Mouse (Mus musculus) CH12.LX (cell line): ENCODE results near the gene Sgip1. TPM values are rescaled to one million over a fixed set of nuclear protein-coding genes. Genes with fewer than 3 reads are reported as not detected.

Source experiments
- DNase-seq: peaks from one replicate; pipeline ENCODE4 v3.0.0-alpha.2; 2013; ENCODE audit errors: extremely low read depth
- H3K27ac ChIP-seq: 2 replicates; pipeline ENCODE4 v1.5.1; 2012; ENCODE audit warnings: low read depth, mild to moderate bottlenecking, control low read depth, moderate library complexity; ENCODE audit not compliant: insufficient read depth
- H3K27me3 ChIP-seq: replicated peaks from 2 replicates; pipeline ENCODE3; 2012; ENCODE audit warnings: inconsistent platforms
- H3K36me3 ChIP-seq, 2 experiments: replicated peaks in 1 of 2; 2 replicates each; pipeline versions ENCODE3 to v1.6.1; 2012; ENCODE audit warnings: inconsistent platforms in 1 of 2, low read length in 1 of 2, mild to moderate bottlenecking in 1 of 2, mixed read lengths in 1 of 2, moderate library complexity in 1 of 2; ENCODE audit not compliant: control insufficient read depth in 1 of 2, insufficient read depth in 1 of 2
- H3K4me1 ChIP-seq, 2 experiments: 2 replicates each; pipeline ENCODE4 v1.6.1; 2012; ENCODE audit warnings: inconsistent platforms in 1 of 2, moderate library complexity in 1 of 2; ENCODE audit not compliant: insufficient read depth in 2 of 2, control insufficient read depth in 1 of 2
- H3K4me2 ChIP-seq: 2 replicates; pipeline ENCODE4 v1.6.1; 2012; ENCODE audit warnings: low read depth, mild to moderate bottlenecking, control low read depth; ENCODE audit not compliant: poor library complexity, insufficient read depth, severe bottlenecking
- H3K4me3 ChIP-seq, 3 experiments: fragments of 150-350 bp in 1 of 3; sonication (generic) in 1 of 3; replicated peaks in 1 of 3; 2 replicates each; pipeline versions ENCODE3 to v1.5.1; 2011 to 2012; ENCODE audit warnings: low read depth in 2 of 3, low read length in 2 of 3, mild to moderate bottlenecking in 2 of 3, moderate library complexity in 2 of 3, control low read depth in 1 of 3, improper control_type of control experiment in 1 of 3, inconsistent platforms in 1 of 3, mixed read lengths in 1 of 3; ENCODE audit not compliant: poor library complexity in 1 of 3
- H3K79me2 ChIP-seq: replicated peaks from 2 replicates; pipeline ENCODE4 v1.6.1; 2012; ENCODE audit warnings: mild to moderate bottlenecking, moderate library complexity; ENCODE audit not compliant: control insufficient read depth, poor library complexity, insufficient read depth, severe bottlenecking; ENCODE audit errors: extremely low read depth
- H3K9ac ChIP-seq: 2 replicates; pipeline ENCODE4 v1.6.1; 2012; ENCODE audit warnings: low read depth, mild to moderate bottlenecking, control low read depth, moderate library complexity; ENCODE audit not compliant: insufficient read depth
- H3K9me3 ChIP-seq: replicated peaks from 2 replicates; pipeline ENCODE3; 2012; ENCODE audit warnings: low read length, inconsistent platforms, mixed read lengths
- BHLHE40 ChIP-seq: IDR thresholded peaks from 2 replicates; pipeline ENCODE4 v1.6.1; 2011; ENCODE audit warnings: mild to moderate bottlenecking, low read depth, low read length, improper control_type of control experiment
- E2F4 ChIP-seq: IDR thresholded peaks from 2 replicates; pipeline ENCODE4 v1.6.1; 2011; ENCODE audit warnings: low read depth, low read length, improper control_type of control experiment; ENCODE audit not compliant: insufficient replicate concordance
- ETS1 ChIP-seq: conservative IDR thresholded peaks from 2 replicates; pipeline ENCODE4 v1.6.1; 2012; ENCODE audit warnings: low read depth, mild to moderate bottlenecking, inconsistent platforms, low read length, improper control_type of control experiment, moderate library complexity
- GABPA ChIP-seq: IDR thresholded peaks from 2 replicates; pipeline ENCODE4 v1.6.1; 2012; ENCODE audit warnings: low read depth, low read length, improper control_type of control experiment, inconsistent platforms; ENCODE audit not compliant: insufficient replicate concordance
- IRF4 ChIP-seq: IDR thresholded peaks from 2 replicates; pipeline ENCODE4 v1.6.1; 2014; ENCODE audit warnings: low read depth, mild to moderate bottlenecking, inconsistent platforms, low read length, improper control_type of control experiment
- JUN ChIP-seq: IDR thresholded peaks from 2 replicates; pipeline ENCODE4 v1.6.1; 2011; ENCODE audit warnings: low read depth, mild to moderate bottlenecking, low read length, improper control_type of control experiment, moderate library complexity; ENCODE audit not compliant: insufficient read depth
- JUND ChIP-seq: conservative IDR thresholded peaks from 2 replicates; pipeline ENCODE4 v1.6.1; 2011; ENCODE audit warnings: low read depth, low read length, improper control_type of control experiment
- MAX ChIP-seq: IDR thresholded peaks from 2 replicates; pipeline ENCODE4 v1.6.1; 2011; ENCODE audit warnings: low read length, improper control_type of control experiment
- MAZ ChIP-seq: IDR thresholded peaks from 2 replicates; pipeline ENCODE4 v1.6.1; 2012; ENCODE audit warnings: low read depth, mild to moderate bottlenecking, inconsistent platforms, low read length, improper control_type of control experiment, moderate library complexity
- MEF2A ChIP-seq: IDR thresholded peaks from 2 replicates; pipeline ENCODE4 v1.6.1; 2014; ENCODE audit warnings: low read depth, mild to moderate bottlenecking, inconsistent platforms, low read length, improper control_type of control experiment, borderline replicate concordance
- MYC ChIP-seq: IDR thresholded peaks from 2 replicates; pipeline ENCODE4 v1.6.1; 2011; ENCODE audit warnings: low read depth, mild to moderate bottlenecking, improper control_type of control experiment, low read length
- NRF1 ChIP-seq: IDR thresholded peaks from 2 replicates; pipeline ENCODE4 v1.6.1; 2014; ENCODE audit warnings: low read depth, mild to moderate bottlenecking, inconsistent platforms, low read length, improper control_type of control experiment, moderate library complexity
- POLR2A ChIP-seq: IDR thresholded peaks from 2 replicates; pipeline ENCODE4 v1.6.1; 2011; ENCODE audit warnings: low read depth, mild to moderate bottlenecking, improper control_type of control experiment, low read length
- RAD21 ChIP-seq: IDR thresholded peaks from 2 replicates; pipeline ENCODE4 v1.6.1; 2011; ENCODE audit warnings: low read depth, mild to moderate bottlenecking, low read length, improper control_type of control experiment, moderate library complexity
- RCOR1 ChIP-seq: conservative IDR thresholded peaks from 2 replicates; pipeline ENCODE4 v1.6.1; 2012; ENCODE audit warnings: low read depth, mild to moderate bottlenecking, inconsistent platforms, low read length, improper control_type of control experiment
- TBP ChIP-seq: conservative IDR thresholded peaks from 2 replicates; pipeline ENCODE4 v1.6.1; 2011; ENCODE audit warnings: low read depth, low read length, improper control_type of control experiment
- TCF12 ChIP-seq: IDR thresholded peaks from 2 replicates; pipeline ENCODE4 v1.6.1; 2014; ENCODE audit warnings: low read depth, mild to moderate bottlenecking, inconsistent platforms, low read length, improper control_type of control experiment
- UBTF ChIP-seq: IDR thresholded peaks from 2 replicates; pipeline ENCODE4 v1.6.1; 2012; ENCODE audit warnings: low read depth, mild to moderate bottlenecking, inconsistent platforms, low read length, improper control_type of control experiment, moderate library complexity
- USF1 ChIP-seq: IDR thresholded peaks from 2 replicates; pipeline ENCODE4 v1.6.1; 2014; ENCODE audit warnings: low read depth, mild to moderate bottlenecking, inconsistent platforms, low read length, improper control_type of control experiment
- USF2 ChIP-seq: conservative IDR thresholded peaks from 2 replicates; pipeline ENCODE4 v1.6.1; 2011; ENCODE audit warnings: low read depth, low read length, improper control_type of control experiment
- ZKSCAN1 ChIP-seq: IDR thresholded peaks from 2 replicates; pipeline ENCODE4 v1.6.1; 2012; ENCODE audit warnings: low read depth, inconsistent platforms, low read length, improper control_type of control experiment, borderline replicate concordance
- ZMIZ1 ChIP-seq: IDR thresholded peaks from 2 replicates; pipeline ENCODE4 v1.6.1; 2012; ENCODE audit warnings: low read depth, mild to moderate bottlenecking, inconsistent platforms, low read length, improper control_type of control experiment
- ZNF384 ChIP-seq: IDR thresholded peaks from 2 replicates; pipeline ENCODE4 v1.6.1; 2012; ENCODE audit warnings: low read depth, low read length, improper control_type of control experiment, inconsistent platforms
- dilution Hi-C: fragments of 300-500 bp; cut with MboI; formaldehyde crosslinking; loops from 2 replicates; pipeline ENCODE4 v1.14.3; 2020; ENCODE audit warnings: low sequenced_read_pairs; ENCODE audit not compliant: extremely low pct_unique_long_range_greater_than_20kb, extremely low pct_ligation_motif_present
- in situ Hi-C: fragments of 300-500 bp; cut with MboI; formaldehyde crosslinking; loops from 3 replicates; pipeline ENCODE4 v1.14.3; 2019; ENCODE audit warnings: low sequenced_read_pairs, low pct_ligation_motif_present, low pct_unique_long_range_greater_than_20kb, mixed read lengths
- polyA plus RNA-seq: library from polyadenylated mRNA; unstranded; fragments of >175 nt; gene quantifications from 2 replicates; pipeline ENCODE4 v1.2.1, GENCODE M21; 2012; ENCODE audit warnings: low read depth; ENCODE audit not compliant: insufficient read length
- total RNA-seq, 2 experiments: library from RNA; depleted of rRNA; stranded (reverse); fragments of 300-350 nt in 1 of 2; fragments of >200 nt in 1 of 2; gene quantifications; 2 replicates each; pipeline ENCODE4 v1.2.3; 2012 to 2014

Gene Sgip1
- total and polyA plus RNA-seq, 3 experiments, result 0.07 to 0.39 (median 0.21) TPM

DNA sequence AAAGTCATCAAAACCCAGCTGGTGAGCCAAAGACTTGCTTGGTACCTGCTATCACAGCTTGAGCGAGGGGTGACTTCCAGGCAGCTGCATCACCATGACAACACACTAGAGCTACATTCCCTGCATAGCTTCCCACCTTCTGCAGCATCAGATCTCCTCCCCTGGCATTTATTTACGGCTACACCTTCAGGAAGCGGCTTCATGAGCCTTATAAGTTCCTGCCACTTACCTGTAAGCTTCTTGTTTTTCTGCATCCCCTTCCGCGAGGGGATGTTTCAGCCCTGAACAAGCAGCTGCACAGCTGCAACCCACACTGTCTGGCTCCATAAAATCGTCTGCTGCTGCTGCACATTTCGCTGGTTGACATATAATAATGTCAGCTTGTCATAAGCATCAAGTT lies 270.7 kb downstream of the Sgip1 start:
- H3K4me3 ChIP-seq, result no peak overlapping the region
- no peaks in the 10 kb centered on the region for H3K27me3 ChIP-seq
- TF ChIP-seq JUN (no peak), MAZ (no peak), NRF1 (no peak), MYC (no peak), MAX (no peak), JUND (no peak), USF1 (no peak), TBP (no peak), POLR2A (no peak), ETS1 (no peak), ZKSCAN1 (no peak), MEF2A (no peak), E2F4 (no peak), ZNF384 (no peak), GABPA (no peak), UBTF (no peak), ZMIZ1 (no peak), USF2 (no peak), RCOR1 (no peak)

DNA sequence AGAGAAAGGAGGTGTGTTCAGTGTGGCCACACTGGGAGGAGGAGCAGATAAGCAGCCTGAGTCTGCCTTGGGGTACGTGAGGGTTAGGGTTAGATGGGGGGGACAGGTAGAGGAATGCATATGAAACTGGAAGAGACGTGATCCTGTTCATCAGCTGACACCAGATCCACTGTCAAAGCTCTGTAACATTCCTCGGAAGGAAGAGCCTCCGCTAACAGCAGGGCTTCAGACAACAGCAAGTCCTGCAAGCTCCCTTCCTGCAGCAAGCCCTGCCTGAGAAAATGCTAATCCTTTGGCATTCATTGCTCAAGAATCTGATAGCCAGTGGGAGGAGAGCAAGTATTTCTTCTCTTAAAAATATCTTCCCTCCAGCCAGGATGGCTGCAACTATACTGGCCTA lies 272.4 kb downstream of the Sgip1 start:
- dilution Hi-C loops (no loop called here), in situ Hi-C loops (no loop called here)
- Histone ChIP-seq H3K27ac (no peak overlapping the region), H3K9me3 (no peaks in the 10 kb centered on the region), H3K9ac (no peak overlapping the region), H3K79me2 (no peaks in the 10 kb centered on the region), H3K4me2 (no peak overlapping the region), H3K4me3 (no peak overlapping the region), H3K27me3 (no peaks in the 10 kb centered on the region), H3K4me1 (0 out of 4 replicates have a peak, but pooled peaks cover 0 to 4% of the 10 kb centered on the region in 2 experiments), H3K36me3 (no peaks in the 10 kb centered on the region)
- DNase-seq, result no peak
- TF ChIP-seq BHLHE40, result no peak
- TF ChIP-seq TCF12, result no peak
- no peak for TF ChIP-seq RAD21
- TF ChIP-seq JUN, result no peak
- no peak for TF ChIP-seq IRF4
- TF ChIP-seq UBTF, result no peak

More for the DNA sequence above, 270.7 kb downstream of the Sgip1 start:
- Histone ChIP-seq H3K9me3 (no peaks in the 10 kb centered on the region), H3K4me1 (0 out of 4 replicates have a peak, but pooled peaks cover 0 to 4% of the 10 kb centered on the region in 2 experiments), H3K79me2 (no peaks in the 10 kb centered on the region), H3K9ac (no peak overlapping the region), H3K36me3 (no peaks in the 10 kb centered on the region), H3K27ac (no peak overlapping the region), H3K4me2 (no peak overlapping the region)
- DNase-seq, result no peak
- dilution Hi-C loops (no loop called here), in situ Hi-C loops (no loop called here)

Other genes starting within 250 kb of the Sgip1 start
- not detected in 2 replicates for gene Tctex1d1, start 237.3 kb downstream of the Sgip1 start, total RNA-seq (2012; rRNA removed)
- not detected in 2 replicates for gene Tctex1d1, start 237.3 kb downstream of the Sgip1 start, total RNA-seq (2014; rRNA removed)
- gene Tctex1d1, start 237.3 kb downstream of the Sgip1 start, polyA plus RNA-seq, result not detected in 2 replicates